Mouse (Mus musculus) limb, embryonic 14.5 days (tissue): ENCODE results near the gene Cdh4. TPM values are rescaled to one million over a fixed set of nuclear protein-coding genes. Genes with fewer than 3 reads are reported as not detected.

ENCODE experiments used
- ATAC-seq: fragments of 200-750 bp; cut with Nextera tagmentation; 2 replicates; pipeline ENCODE4 v1.8.0; 2017; ENCODE audit warnings: low read depth, moderate number of reproducible peaks, moderate TSS enrichment; ENCODE audit not compliant: low FRiP score
- DNase-seq: peaks from one replicate; pipeline ENCODE4 v3.0.0-alpha.2; 2015; ENCODE audit warnings: low spot score
- H3K27ac ChIP-seq: fragments of 300-500 bp; sonication (generic); replicated peaks from 2 replicates; pipeline ENCODE4 v1.5.1; 2014; ENCODE audit warnings: low read depth, mild to moderate bottlenecking, low read length, moderate library complexity, mixed read lengths
- H3K27me3 ChIP-seq: fragments of 300-500 bp; sonication (generic); 2 replicates; pipeline ENCODE4 v1.6.1; 2014; ENCODE audit warnings: low read length, mixed read lengths; ENCODE audit not compliant: control insufficient read depth, insufficient read depth
- H3K36me3 ChIP-seq: fragments of 300-500 bp; sonication (generic); 2 replicates; pipeline ENCODE4 v1.6.1; 2014; ENCODE audit warnings: mild to moderate bottlenecking, low read length, moderate library complexity, mixed read lengths; ENCODE audit not compliant: control insufficient read depth, insufficient read depth
- H3K4me1 ChIP-seq: fragments of 300-500 bp; sonication (generic); 2 replicates; pipeline ENCODE4 v1.6.1; 2014; ENCODE audit warnings: antibody characterized with exemption, low read length, mixed read lengths; ENCODE audit not compliant: control insufficient read depth, insufficient read depth
- H3K4me2 ChIP-seq: fragments of 300-500 bp; sonication (generic); replicated peaks from 2 replicates; pipeline ENCODE4 v1.6.1; 2014; ENCODE audit warnings: low read depth, mild to moderate bottlenecking, low read length, moderate library complexity; ENCODE audit not compliant: severe bottlenecking
- H3K4me3 ChIP-seq: fragments of 300-500 bp; sonication (generic); replicated peaks from 2 replicates; pipeline ENCODE4 v1.5.1; 2014; ENCODE audit warnings: low read length
- H3K9ac ChIP-seq: fragments of 300-500 bp; sonication (generic); 2 replicates; pipeline ENCODE4 v1.6.1; 2014; ENCODE audit warnings: mild to moderate bottlenecking, low read depth, low read length, moderate library complexity; ENCODE audit not compliant: severe bottlenecking
- H3K9me3 ChIP-seq: fragments of 300-500 bp; sonication (generic); 2 replicates; pipeline ENCODE4 v1.6.1; 2016; ENCODE audit warnings: low read length; ENCODE audit not compliant: control insufficient read depth
- POLR2A ChIP-seq: fragments of 200-500 bp; IDR thresholded peaks from 2 replicates; pipeline ENCODE4 v1.8.0; 2012; ENCODE audit warnings: inconsistent platforms, mild to moderate bottlenecking, moderate library complexity, borderline replicate concordance; ENCODE audit not compliant: insufficient read depth, insufficient read length; ENCODE audit errors: extremely low read depth
- WGBS: fragments of 180-500 bp; shearing (Covaris S2); extraction: QIAGEN DNeasy Blood & Tissue Kit; methylation state at CpG from one replicate; pipeline ENCODE4 v1.1.7; 2014; 5-methylcytosine and 5-hydroxymethylcytosine counted together
- polyA plus RNA-seq, 2 experiments: library from polyadenylated mRNA; depleted of rRNA in 1 of 2; stranded (reverse) in 1 of 2; unstranded in 1 of 2; fragments of >200 nt; fragmentation: Nextera tagmentation in 1 of 2; extraction: Ambion mirVana in 1 of 2; gene quantifications; 2 replicates each; pipeline versions ENCODE4 v1.2.1 to v1.2.3; 2012 to 2014

The Cdh4 gene
- polyA plus RNA-seq, 2 experiments = 7.5 to 9.0 TPM

DNA sequence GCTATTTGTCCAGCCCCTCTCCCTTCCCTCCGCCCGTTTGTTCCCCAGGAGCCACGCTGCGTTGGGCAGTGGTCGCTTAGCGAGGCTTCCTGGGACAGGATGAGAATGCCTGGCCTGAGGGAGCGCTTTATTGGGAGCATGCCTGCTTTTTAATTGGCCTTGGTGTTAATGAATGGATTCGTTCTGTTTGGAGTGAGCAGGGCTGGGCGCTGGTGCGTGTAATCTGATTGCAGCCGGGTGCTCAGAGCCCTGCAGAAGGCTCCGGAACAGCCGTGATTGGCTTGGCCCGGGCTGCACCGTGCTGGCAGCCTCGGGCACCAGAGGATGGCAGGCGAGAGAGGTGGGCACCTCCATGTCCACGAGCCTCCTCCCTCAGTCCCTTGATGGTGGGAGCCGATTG lies 95.2 kb downstream of the Cdh4 start:
- Histone ChIP-seq H3K36me3 (no peaks in the 10 kb centered on the region), H3K9ac (no peak overlapping the region), H3K4me1 (peaks cover 9% of the 10 kb centered on the region), H3K27me3 (no peaks in the 10 kb centered on the region), H3K9me3 (no peaks in the 10 kb centered on the region), H3K27ac (no peak overlapping the region), H3K4me2 (0 out of 2 replicates have a peak overlapping the region, but pooled peaks have one; percentile 25), H3K4me3 (no peak overlapping the region)
- DNase-seq = no peak
- no peak for ATAC-seq
- TF ChIP-seq POLR2A = no peak
- WGBS = 3% methylated on average over 18 of the region's 19 CpGs

DNA sequence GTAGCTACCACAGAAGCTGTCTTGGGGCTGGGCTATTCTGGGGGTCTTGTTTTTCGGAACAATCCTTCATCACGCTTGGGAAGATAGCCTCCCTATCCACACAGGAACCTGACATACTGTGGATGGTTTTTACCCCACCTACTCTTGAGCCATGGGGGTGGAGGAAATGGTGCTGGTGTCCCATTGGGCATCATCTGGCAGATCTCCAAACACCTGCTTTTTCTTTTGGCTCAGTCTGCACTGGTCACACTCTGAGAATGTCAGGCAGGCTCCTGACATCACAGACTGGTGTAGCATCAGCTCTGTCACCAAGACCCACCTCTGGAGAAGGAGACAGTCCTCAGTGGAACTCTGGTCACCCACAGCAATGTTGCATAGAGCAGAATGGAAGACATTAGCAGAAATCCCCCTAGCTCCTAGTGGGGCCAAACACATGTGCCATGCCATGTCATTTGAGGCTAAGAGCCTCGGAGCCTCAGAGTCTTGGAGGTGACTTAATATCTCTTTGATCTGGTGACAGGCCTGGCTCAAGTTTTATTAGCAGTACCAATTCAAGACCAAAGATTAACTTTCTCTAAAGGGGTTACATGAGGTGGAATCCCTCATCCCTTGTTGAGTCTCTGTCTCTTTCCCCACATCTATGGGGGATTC lies 95.7 kb downstream of the Cdh4 start:
- Histone ChIP-seq H3K4me3 (no peak overlapping the region), H3K4me1 (peaks cover 9% of the 10 kb centered on the region), H3K9me3 (no peaks in the 10 kb centered on the region), H3K4me2 (no peak overlapping the region), H3K27me3 (no peaks in the 10 kb centered on the region), H3K27ac (no peak overlapping the region), H3K36me3 (no peaks in the 10 kb centered on the region), H3K9ac (no peak overlapping the region)
- ATAC-seq (peak; percentile 41; the same call in 1 of the 2 replicates), DNase-seq (no peak)
- WGBS = 38% methylated on average over 3 of the region's 3 CpGs
- no peak for TF ChIP-seq POLR2A

DNA sequence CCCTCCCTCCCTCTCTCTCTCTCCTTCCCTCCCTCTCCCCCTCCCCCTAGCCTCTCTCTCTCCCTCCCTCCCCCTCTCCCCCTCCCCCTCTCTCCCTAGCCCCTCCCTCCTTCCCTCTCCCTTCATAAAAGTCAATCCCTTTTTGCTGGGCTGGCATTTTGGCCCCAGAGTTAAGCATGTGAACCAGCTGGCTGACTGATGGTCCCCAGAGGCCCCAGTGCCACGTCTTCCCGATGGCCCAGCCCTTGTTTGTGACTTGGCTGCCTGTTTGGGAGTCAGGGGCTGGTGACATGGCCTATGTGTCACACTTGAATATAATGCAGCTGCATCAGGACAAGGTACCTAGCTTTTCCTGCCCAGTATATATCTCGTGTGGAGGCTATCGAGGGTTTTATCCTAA lies 96.3 kb downstream of the Cdh4 start:
- ATAC-seq (no peak), DNase-seq (no peak)
- 48% methylated on average over 4 of the region's 4 CpGs for WGBS
- TF ChIP-seq POLR2A = no peak
- H3K9ac ChIP-seq = no peak overlapping the region
- no peaks in the 10 kb centered on the region for H3K27me3 ChIP-seq
- no peak overlapping the region for H3K27ac ChIP-seq
- H3K4me1 ChIP-seq = peaks cover 9% of the 10 kb centered on the region
- H3K4me3 ChIP-seq = no peak overlapping the region
- H3K36me3 ChIP-seq = no peaks in the 10 kb centered on the region
- H3K4me2 ChIP-seq = no peak overlapping the region
- H3K9me3 ChIP-seq = no peaks in the 10 kb centered on the region

DNA sequence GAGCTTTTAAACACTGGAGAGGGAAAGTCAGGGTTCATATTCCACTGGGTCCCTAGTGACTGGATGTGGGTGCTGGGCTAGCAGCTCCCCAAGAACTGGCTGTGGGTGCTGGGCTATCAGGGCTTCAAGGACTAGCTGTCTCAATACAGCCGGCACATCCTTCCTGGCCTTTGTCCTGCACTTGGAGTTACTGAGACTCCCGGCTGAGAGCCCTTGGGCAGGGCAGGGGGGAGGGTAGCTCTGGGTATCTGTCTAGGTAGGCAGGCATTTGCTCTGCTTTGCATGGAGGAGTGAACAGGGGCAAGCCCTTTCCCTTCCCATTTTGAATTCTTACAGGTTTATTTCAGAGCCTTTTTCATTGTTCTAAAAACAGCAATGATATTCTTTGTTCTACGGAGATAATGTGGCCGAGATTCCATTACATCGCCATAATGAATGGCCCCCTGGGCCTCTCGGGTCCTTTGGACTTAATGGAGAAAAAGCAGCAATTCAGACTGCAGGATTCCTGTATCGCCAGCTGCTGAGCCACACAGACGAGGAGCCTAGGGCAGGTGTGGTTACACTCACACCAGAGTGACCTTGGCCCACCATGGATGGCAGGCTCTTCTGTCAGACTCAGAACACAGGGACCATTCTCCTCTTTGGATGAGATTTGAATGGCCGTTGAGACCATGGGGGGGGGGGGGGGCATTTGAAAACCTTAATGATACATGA lies 97.5 kb downstream of the Cdh4 start:
- no peaks in the 10 kb centered on the region for H3K27me3 ChIP-seq
- H3K4me1 ChIP-seq = peaks cover 9% of the 10 kb centered on the region
- no peaks in the 10 kb centered on the region for H3K36me3 ChIP-seq
- no peak overlapping the region for H3K9ac ChIP-seq
- ATAC-seq (no peak), DNase-seq (no peak)
- H3K27ac ChIP-seq = no peak overlapping the region
- no peaks in the 10 kb centered on the region for H3K9me3 ChIP-seq
- TF ChIP-seq POLR2A = no peak
- 28% methylated on average over 9 of the region's 9 CpGs for WGBS
- H3K4me3 ChIP-seq = no peak overlapping the region
- no peak overlapping the region for H3K4me2 ChIP-seq

DNA sequence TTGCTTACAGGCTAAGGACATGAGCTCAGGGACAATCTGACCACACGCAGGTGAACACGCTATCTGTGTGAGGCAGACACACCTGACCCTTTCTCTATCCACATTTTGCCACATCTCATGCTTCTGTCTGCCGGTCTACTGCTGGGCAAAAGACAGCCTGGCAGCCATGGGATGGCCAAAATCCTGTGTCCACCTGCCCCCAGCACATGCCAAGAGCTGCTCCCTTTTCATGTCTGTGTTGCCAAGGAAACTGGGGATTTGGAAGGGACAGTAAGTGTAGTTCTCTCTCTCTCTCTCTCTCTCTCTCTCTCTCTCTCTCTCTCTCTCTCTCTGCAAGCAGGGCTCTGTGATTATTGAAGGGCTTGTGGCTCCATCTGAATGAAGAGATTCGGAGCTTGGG lies 98.9 kb downstream of the Cdh4 start:
- DNase-seq = no peak
- WGBS = 92% methylated on average over 4 of the region's 4 CpGs

More for the DNA sequence above, 98.9 kb downstream of the Cdh4 start:
- H3K9ac ChIP-seq = no peak overlapping the region
- H3K9me3 ChIP-seq = no peaks in the 10 kb centered on the region
- no peak for TF ChIP-seq POLR2A
- no peaks in the 10 kb centered on the region for H3K27me3 ChIP-seq
- H3K27ac ChIP-seq = no peak overlapping the region
- H3K4me1 ChIP-seq = peaks cover 9% of the 10 kb centered on the region
- H3K4me3 ChIP-seq = no peak overlapping the region
- no peak overlapping the region for H3K4me2 ChIP-seq
- no peaks in the 10 kb centered on the region for H3K36me3 ChIP-seq
- no peak for ATAC-seq
